Mouse (Mus musculus) lung, postnatal 4 days (tissue): Measurements from ENCODE around the gene Rps6ka1.
A peak's percentile ranks its signal among the peaks of the same experiment; 100 is the strongest.
"Not testable (repeated sequence)": the region's sequence is repeated elsewhere in the genome, so short reads cannot be mapped to it uniquely, and the experiment has no call there.

Experiments used
- DNase-seq, 2 experiments: peaks; one replicate each; pipeline ENCODE4 v3.0.0; 2021

Gene Rps6ka1

DNA sequence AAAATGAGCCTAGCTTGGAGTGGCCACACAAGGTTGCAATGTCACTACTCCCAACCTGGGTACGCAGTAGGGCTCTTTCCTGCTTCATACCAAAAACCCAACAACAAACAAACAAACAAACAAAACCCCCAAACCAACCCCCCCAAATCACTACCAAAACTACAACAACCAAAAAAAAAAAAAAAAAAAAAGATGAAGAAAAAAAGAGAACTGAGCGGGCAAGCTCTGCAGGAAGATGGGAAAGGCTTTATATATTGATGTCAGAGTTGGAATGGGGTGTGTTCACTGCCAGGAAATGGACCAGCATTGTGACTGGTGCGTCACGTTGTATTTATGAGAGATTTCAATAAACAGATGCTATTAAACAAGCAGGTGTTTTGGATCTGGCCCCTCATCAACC, 33.0 kb downstream of the Rps6ka1 start:
- DNase-seq, result no peak

DNA sequence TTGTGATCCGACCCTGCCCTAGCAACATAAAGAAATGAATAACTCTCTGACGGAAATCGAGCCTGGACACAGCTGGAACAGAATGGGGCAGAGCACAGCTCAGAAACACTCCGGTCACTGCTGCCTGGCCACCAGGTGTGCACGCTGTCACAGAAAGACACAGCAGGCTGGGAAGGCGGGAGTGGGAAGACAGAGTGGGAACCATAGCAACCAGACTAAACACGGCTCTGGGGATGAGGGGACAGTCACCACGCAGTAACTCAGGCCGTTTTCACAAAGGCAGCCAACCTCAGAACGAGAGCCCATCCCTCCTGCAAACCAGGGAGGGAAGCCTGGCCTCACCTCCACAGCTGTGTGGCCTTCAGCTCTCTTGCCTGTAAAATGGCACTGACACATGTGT, 34.0 kb downstream of the Rps6ka1 start:
- no peak for DNase-seq

DNA sequence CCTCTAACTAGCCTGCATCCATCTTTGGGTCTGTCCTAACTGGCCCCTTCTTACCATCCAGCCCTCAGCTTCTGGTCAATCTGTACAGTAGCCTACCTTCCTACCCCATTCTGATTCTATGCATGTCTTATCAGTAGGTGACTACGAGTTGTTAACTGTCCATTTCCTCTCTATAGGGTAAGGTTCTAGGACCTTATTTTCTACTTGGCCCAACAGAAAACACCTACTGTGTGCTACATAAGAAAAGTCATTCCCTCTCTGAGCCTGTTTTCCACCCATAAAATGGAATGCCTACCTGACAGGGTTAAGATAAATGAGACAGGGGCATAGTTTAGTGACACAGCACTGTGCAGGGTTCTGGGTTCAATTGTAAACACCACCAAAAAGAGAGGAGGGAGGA, 41.0 kb downstream of the Rps6ka1 start:
- no peak for DNase-seq

DNA sequence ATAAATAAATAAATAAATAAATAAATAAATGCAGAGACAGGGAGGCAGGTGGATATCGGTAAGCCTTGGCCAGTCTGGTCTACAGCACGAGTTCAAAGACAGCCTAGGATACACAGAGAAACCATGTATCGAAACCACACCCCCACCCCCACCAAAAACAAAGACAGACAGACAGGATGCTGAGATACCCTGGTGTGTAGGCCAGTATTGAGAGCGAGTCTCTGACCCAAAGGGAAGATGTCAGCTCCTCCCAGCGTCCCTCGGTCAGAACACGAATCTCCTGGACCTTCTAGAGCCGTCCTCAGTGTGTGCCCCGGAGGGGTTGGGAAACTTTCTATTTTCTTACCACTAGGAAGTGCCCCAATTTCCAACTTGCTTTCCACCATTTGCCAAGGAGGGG, 42.5 kb downstream of the Rps6ka1 start:
- no peak for DNase-seq

DNA sequence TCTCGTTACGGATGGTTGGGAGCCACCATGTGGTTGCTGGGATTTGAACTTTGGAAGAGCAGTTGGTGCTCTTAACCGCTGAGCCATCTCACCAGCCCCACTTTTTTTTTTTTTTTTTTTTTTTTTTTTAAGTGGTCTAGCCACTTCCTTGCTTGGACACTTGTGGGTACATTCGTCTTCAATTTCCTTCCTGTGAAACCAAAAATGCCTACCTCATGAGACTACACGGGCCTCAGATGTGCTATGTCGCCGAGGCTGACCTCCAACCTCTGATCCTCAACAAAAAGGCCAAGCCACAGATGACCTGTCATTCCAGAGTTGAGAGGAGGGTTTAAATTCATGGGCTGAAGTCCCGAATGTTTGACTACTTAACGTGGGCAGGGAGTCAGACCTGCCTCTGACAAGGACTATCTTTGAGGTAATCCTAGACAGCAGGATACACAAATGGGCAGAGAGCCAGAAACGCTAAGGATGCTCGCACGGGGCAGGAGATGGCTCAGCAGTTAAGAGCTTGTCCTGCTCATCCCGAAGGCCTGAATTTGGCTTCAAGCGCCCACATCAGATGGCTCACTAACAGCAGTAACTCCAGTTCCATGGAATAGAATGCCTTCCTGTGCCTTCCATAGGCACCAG, 43.3 kb downstream of the Rps6ka1 start:
- no peak for DNase-seq

DNA sequence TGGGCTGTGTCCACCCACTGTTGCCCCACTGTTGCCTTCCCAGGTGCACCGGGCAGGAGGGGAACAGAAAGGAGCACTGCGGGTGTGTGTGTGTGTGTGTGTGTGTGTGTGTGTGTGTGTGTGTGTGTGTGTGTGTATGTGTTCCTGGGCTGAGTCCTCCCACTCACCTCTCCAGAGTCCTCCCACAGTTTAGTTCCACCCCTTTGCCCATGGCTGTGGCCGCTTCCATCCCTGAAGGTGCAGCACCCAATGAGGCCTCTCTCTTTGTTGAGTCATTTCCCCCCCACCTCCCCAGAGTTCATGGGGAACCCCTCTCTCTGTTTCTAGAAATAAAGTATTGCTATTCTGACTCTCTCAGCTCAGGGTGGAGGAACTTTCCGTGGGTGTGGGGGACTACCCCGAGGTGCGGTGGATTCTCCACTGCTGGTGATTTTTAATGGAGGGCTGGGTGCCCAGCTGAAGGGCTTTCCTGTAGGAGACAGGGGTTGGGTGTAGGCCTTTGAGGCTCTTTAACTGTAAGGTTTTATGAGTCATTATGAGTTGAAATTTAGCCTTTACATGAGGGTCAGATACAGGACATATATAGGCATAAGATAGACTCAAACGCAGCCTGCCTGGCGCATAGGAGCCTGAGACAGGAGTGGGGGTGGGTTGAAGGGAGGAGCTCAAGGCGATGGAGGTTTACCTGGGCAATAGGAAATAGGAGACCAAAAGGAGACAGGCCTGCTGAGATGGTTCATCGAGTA, 44.4 kb downstream of the Rps6ka1 start:
- no peak for DNase-seq

DNA sequence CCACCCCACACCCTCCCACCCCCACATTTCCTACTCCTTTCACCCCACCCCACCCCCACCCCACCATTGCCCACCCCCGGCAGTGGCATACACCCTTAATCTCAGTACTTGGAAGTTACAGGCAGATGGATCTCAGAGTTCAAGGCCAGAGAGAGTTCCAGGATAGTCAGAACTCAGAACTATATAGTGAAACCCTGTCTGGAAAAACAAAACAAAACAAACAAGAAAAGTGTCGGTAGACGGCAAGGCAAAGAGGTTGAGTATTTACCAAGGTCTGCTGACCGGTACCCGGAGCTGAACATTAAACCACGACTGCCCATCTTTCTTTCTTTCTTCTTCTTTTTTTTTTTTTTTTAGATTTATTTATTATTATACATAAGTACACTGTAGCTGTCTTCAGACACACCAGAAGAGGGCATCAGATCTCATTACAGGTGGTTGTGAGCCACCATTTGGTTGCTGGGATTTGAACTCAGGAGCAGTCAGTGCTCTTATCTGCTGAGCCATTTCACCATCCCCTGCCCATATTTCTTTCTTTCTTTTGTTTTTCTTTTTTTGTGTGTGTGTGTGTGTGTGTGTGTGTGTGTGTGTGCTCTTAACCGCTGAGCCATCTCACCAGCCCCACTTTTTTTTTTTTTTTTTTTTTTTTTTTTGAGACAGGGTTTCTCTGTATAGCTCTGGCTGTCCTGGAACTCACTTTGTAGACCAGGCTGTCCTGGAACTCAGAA, 45.7 kb downstream of the Rps6ka1 start:
- DNase-seq, result not testable (repeated sequence)

DNA sequence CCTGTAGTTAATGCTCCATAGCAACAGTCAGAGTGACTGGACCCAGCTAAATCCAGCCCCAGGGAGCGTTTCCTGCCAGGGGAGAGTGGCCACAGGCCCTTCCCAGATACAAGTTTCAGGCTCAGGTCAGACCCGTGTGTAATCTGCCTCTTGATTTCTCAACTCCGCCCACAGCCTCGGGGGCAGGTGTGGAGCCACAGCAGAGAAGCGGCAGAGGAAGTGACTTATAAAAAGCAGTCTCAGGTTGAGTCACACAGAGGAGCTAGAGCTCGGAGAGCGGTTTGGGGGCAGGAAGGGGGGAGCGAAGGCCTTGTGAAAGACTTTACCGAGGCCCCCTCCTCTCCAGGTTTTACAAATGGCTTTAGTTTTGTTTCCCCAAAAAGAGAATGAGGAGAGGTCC, 46.6 kb downstream of the Rps6ka1 start:
- peak; percentile 60 to 71 for DNase-seq

DNA sequence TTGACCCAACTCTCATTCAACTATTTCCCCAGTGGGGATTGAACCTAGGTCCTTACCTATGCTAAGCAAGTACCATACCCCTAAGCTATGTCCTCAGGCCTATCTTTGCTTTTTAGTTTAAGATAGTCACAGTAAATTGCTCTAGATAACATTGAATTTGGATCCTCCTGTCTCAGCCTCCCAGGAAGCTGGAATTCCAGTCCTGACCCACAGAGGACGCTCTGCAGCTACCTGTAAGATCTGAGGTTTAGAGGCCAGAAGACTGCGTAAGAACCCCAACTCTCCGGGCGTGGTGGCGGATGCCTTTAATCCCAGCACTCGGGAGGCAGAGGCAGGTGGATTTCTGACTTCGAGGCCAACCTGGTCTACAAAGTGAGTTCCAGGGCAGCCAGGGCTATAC, 47.1 kb downstream of the Rps6ka1 start:
- DNase-seq, result no peak

DNA sequence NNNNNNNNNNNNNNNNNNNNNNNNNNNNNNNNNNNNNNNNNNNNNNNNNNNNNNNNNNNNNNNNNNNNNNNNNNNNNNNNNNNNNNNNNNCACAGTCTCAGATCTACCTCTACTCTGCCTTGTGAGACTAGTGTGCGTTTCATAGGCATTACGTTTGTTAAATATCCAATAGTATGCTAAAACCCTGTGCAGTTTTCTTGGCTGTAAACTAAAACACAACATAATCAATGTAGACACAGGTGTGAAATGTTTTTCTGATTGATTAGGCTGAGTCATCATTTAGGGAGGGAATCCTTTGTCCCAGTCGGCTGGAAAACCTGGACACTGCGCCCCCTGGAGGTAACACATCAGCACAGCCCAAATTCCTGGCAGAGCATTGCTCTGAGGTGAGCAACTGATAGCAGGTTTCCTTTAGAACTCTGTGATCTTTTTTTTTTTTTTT, 48.2 kb downstream of the Rps6ka1 start:
- no peak for DNase-seq

DNA sequence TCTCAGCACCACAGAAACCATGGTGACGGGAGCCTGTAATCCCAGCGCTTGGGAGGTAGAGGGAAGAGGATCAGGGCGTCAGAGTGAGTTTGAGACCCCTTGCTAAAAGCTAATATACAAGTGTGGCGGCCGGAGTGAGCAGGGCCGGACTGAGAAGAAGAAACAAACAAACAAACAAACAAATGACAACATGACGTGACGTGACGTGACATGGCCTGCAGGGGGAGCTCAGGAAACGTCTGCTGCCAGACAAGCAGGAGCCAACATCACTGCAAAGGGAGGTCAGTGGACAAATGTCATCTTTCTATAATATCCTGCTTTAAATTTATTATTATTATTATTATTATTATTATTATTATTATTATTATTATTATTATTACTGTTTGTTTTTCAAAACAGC, 51.0 kb downstream of the Rps6ka1 start:
- peak in 1 of 2 experiments; percentile 43 for DNase-seq

DNA sequence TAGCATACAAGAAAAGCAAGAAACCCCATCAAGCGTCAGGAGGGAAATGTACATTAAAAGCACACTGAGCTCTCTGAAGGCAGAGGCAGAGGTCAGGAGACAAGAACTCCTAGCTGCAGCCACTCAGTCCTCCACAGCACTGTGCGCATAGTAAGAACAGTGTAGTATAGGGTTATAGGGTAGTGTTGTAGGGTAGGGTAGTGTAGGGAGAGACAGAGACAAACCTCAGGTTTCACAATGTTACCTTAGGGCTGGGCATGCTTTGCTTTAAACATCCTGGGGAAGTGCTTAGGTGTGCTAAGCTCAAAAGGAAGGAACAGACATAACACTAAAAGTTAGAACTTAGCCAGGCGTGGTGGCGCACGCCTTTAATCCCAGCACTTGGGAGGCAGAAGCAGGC, 52.4 kb downstream of the Rps6ka1 start:
- DNase-seq, result no peak

DNA sequence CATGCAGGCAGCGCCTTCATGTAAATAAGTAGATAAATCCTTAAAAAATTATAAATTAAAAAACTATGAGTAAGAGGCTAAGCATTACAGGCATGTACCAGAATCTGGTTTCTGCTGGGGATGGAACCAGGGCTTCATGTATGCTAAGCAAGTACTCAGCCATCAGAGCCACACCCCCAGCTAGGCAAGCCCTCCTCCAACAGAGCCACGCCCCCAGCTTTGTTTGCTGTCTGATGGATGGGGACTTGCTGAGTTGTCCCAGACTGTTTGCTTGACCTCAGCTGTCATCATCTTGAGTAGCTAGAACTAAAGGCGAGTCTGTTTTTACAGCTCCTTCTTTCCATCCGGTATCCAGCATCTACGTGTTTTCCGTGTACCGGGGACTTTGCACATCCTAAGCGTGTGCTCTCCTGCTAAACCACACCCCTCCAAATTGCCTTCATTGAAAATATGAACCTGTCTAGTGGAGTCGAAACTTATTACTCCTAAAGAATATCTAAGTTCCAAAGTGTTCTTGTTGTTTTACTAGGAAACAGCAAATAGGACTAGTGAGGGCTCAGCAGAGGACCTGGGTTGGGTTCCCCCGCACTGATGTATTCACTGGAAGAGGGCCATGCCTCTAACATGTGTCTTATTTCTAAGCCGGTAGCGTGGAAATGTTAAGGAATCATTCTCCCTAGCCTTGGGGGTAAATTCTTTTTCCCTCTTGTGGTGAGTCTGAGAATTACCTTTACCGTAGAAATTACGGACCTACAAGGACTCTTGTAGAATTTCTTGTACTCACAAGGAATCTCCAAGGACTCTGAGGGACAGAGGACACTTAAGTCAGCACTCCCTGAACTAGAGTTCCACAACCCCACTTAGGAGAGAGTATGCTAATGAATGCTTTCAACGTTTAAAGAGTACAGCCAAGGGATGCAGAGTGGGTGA, 54.4 kb downstream of the Rps6ka1 start:
- peak; percentile 71 to 77 for DNase-seq

DNA sequence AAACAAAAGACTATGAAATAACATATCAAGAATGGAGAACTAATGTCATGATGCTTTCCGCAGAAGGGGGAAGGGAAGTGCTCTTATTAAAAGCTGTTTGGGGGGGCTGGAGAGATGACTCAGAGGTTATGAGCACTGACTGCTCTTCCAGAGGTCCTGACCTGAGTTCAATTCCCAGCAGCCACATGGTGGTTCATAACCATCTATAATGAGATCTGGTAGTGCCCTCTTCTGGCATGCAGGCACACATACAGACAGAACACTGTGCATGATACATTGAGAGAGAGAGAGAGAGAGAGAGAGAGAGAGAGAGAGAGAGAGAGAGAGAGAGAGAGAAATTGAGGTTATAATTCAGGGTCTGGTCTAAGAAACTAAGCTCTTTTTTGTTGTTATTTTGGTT, 57.1 kb downstream of the Rps6ka1 start:
- no peak for DNase-seq

DNA sequence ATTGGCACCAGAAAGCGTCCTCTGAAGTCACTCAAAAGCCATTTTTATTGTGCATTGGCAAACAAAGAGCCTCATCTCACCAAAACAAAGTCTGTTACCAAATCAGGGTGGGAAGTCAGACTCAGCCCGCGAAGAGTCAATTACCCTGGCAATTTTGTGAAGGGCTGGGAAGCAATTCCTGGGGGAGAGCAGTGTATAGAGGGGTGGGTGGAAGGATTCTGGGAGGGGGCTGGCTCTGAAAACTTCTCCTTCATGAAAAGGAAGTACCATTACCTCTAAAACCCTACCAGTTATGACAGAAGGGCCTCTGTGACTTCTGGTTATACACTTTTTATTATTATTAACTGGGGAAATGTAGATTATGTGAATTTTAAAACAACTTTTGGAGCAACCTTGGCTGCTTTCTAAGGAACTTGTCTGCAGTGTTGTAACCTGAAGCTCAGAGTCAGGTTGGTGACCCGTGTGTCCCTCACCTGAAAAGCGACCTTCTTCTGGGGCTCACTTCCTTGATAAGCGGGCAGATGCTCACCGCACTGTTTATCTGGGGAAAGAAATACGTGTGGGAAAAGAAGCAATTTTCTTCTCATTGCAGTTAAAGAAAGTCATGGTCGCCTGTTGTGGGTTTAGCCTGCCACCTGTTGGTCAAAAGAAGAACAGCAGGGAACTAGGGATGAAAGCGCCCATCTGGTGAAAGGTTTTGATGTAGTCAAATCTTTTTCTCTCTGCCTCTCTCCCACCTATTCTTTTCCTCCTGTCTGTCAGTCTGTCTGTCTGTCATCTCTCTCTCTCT, 58.1 kb downstream of the Rps6ka1 start:
- peak; percentile 47 to 84 for DNase-seq

DNA sequence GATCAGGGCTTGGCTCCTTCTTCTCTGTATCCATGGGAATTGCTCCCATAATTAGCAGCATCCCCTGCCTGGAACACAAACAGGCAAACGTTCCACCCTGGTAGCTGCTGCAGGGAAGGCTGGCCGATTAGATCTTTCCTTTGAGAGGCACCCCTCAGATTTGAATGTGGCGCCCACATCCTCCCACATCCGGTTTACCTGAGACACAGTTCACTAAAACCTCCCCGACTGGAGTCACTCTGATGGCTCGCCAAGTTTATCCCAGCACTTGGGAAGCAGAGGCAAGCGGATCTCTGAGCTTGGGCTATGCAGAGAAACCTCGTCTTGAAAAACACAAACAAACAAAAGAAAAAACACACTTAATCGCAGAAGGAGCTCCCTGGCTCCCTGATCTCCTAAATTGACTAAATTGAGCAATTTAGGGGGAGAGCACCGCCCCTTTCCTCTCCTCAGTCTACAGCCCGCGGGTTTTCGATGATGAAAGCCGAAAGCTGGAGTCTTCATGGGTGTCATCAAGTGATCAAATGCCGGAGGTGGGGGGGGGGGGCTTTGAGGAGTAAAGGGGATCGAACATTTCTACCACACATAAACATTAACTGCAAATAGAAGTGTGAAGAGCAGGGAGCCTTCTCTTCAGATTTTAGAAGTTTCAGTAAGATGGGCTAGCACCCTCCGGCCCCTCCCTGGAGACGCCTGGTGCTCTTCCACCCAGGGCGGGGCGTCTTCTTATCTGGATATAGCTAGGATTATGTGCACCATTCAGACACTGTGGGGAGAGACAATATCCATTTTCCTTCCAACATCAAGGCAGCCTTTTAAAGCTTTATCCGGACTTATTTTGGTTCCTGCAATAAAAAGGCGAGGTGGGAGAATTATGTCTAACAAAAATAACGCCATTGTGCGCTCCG, 59.5 kb downstream of the Rps6ka1 start:
- DNase-seq, result no peak

DNA sequence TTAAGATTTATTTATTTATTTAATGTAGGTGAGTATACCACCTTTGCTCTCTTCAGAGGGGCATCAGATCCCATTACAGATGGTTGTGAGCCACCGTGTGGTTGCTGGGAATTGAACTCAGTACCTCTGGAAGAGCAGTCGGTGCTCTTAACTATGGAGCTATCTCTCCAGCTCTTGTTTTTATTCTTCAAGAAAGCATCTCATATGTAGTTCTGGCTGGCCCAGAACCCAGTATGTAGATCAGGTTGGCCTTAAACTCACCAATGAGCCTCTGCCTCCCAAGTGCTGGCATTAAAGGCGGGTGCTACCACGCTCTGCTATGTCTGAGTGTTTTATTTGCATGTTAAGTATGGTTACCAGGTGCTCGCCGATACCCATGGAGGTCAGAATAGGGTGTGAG, 60.2 kb downstream of the Rps6ka1 start:
- no peak for DNase-seq

DNA sequence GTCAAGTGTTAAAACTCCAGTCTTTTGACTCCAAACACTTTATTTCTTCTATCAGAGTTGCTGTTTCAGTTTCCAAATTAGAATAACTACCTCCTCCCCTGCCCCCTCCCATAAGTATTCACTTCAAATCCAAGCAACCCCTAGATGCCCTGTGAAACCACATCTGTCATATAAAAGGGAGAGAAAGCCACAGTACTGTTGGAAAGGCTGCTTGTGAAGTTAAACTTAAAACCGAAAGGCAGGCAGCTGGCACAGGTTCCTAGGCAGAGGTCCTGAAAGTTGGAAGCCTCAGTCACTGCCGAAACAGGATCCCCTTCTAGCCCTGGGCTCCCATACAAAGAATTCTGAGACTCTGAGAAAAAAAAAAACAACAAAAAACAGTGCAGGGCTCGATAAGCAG, 61.9 kb downstream of the Rps6ka1 start:
- no peak for DNase-seq

DNA sequence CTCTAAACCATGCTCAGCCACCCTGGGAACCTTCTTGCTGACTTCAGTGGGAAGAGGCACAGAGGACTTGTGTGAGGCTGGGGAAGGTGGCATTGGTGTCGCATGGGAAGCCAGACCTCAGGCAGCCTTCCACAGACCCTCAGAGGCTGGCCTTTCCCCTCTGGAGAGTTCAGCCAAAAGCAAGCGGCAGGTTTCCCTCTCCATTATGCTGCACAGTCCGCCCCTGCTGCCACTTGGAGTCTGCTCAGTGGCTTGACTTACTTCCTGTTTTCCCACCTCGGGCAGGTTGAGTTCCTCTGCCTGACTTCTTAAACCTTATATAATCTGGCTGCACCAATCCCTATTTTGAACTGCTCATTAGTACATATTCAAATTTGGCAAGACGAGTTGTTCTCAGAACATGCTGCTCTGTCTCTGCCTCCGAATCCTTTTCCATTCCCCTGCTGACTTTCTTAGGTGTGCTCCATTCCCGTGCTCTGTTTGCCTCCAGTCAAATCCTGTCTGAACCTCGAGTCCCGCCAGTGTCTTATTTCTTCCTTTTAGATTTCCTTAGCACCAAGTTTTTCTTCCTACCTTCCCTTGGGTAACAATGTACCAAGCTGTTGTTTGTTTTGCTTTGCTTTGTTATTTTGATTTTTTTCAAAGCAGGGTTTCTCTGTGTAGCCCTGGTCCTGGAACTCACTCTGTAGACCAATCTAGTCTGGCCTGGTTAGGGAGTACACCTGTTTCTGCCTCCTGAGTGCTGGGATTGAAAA, 66.6 kb downstream of the Rps6ka1 start:
- peak in 1 of 2 experiments; percentile 36 for DNase-seq

DNA sequence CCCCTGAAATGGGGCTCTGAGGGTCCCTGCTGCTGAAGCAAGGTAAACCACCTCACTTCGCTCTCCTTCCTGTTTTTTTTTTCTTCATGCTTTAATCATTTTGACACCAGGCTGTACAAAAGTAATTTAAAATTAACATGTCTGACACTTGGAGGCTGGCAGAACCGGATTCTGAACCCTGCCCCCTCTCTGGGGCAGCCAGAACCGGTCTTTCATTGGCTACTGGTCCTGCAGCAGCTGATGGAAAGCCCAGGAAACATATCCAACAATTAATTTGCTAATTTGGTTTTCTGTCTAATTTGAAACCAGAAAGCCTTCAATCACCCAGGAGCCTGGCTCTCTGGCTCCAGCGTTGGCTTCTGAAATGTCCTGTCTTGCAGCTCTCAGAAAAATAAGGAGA, 67.4 kb downstream of the Rps6ka1 start:
- DNase-seq, result no peak
